Mouse (Mus musculus) T-helper 2 cell (primary cell): ENCODE results near the gene Mug1.
"Not testable (repeated sequence)": the region's sequence is repeated elsewhere in the genome, so short reads cannot be mapped to it uniquely, and the experiment has no call there.

Experiments used
- in situ Hi-C: fragments of 300-600 bp; cut with MboI, MseI; formaldehyde crosslinking; loops from one replicate; pipeline ENCODE4 v1.15.1; 2025; ENCODE audit warnings: high pct_unique_total_duplicates

Mug1 gene

DNA sequence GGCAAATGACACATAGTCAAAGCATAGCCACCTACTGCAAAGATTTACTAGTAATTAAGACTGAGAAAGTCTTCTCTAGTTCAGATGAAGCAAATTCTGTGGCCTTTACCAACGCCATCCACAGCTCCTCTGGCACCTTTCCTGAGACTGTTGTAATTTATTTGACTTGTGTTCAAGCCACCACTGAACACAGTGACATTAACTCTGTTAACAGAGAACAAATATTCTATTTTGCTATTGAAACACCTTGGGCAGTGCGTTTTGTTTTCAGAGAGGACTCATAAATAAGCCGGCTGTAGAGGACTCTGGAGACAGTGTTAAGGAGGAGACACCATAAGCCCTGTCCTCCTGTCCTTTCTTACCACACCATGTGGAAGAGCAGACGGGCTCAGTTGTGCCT lies at the start of gene Mug1:
Mug1 (plus strand) TSS at position 271 of the 400 bp plus-strand sequence.
- in situ Hi-C loops: not testable (repeated sequence)

DNA sequence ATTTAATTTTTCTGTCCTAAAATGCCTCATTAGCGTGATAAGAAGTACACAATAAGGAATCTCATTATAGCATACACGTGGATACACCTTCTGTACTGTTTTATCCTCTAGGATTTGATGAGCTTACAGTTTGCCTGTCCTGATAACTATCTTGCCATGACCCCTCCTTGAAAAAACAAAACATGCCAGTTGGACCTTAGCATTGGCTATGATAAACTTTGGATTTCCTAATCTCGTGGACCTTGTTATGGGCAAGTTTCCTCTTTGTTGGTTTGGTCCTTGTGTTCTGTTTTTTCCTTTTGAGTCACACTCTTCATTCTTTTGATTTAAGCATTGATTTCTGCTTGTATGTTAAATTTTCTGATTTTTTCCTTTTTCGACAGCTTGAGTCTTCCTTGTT lies 10.3 kb upstream of the Mug1 start:
- in situ Hi-C loops: no loop called here

DNA sequence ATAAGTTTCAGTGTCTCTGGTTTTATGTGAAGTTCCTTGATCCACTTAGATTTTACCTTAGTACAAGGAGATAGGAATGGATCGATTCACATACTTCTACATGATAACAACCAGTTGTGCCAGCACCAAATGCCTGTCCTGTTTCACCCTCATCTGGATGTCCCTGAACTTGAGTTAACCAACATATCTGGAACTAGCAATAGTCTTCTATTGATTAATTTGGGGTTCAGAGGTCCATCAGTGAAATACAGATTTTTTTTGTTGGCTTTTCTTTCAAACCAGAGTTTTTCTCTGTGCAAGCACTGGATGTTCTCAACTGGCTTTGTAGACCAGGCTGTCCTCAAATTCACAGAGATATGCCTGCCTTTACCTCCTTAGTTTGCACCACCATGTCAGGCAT lies 2.0 kb upstream of the Mug1 start:
- in situ Hi-C loops: no loop called here

DNA sequence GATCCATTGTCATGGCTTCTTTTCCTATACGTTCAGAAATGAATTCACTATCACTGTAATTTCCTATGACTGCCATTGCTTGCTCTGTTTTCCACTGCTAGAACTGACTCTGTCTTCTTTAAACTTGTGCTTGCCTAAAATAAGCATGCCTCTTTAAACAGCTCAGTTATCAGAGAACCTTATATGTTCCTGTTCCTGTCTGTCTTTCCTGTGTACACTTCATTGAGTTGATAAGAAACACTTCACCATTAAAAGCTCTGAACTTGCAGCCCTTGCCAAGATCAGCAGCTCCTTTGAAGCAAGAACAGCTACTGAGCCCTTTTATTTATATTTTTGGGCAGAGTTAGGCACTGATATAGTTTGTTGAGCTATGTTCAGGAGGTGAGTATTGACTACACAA lies 10.0 kb downstream of the Mug1 start:
- in situ Hi-C loops: no loop called here
